Mouse (Mus musculus) embryonic facial prominence, embryonic 12.5 days (tissue): ENCODE measurements around the gene Fgf14. TPM values are rescaled to one million over a fixed set of nuclear protein-coding genes. Genes with fewer than 3 reads are reported as not detected.
"Not testable (repeated sequence)": the region's sequence is repeated elsewhere in the genome, so short reads cannot be mapped to it uniquely, and the experiment has no call there.

Source experiments
- ATAC-seq: fragments of 200-750 bp; cut with Nextera tagmentation; 2 replicates; pipeline ENCODE4 v1.8.0; 2017; ENCODE audit not compliant: insufficient number of reproducible peaks, insufficient read depth, low FRiP score, low TSS enrichment
- H3K27ac ChIP-seq: fragments of 300-500 bp; sonication (generic); 2 replicates; pipeline ENCODE4 v1.5.1; 2016; ENCODE audit warnings: mild to moderate bottlenecking
- H3K27me3 ChIP-seq: fragments of 300-500 bp; sonication (generic); 2 replicates; pipeline ENCODE4 v1.6.1; 2016; ENCODE audit warnings: mild to moderate bottlenecking, moderate library complexity
- H3K36me3 ChIP-seq: fragments of 300-500 bp; sonication (generic); 2 replicates; pipeline ENCODE4 v1.6.1; 2016; ENCODE audit warnings: mild to moderate bottlenecking
- H3K4me1 ChIP-seq: fragments of 300-500 bp; sonication (generic); 2 replicates; pipeline ENCODE4 v1.6.1; 2016
- H3K4me2 ChIP-seq: fragments of 300-500 bp; sonication (generic); replicated peaks from 2 replicates; pipeline ENCODE4 v1.6.1; 2016; ENCODE audit warnings: mild to moderate bottlenecking, moderate library complexity
- H3K4me3 ChIP-seq: fragments of 300-500 bp; sonication (generic); 2 replicates; pipeline ENCODE4 v1.5.1; 2016; ENCODE audit warnings: mild to moderate bottlenecking
- H3K9ac ChIP-seq: fragments of 300-500 bp; sonication (generic); 2 replicates; pipeline ENCODE4 v1.6.1; 2016; ENCODE audit warnings: mild to moderate bottlenecking, moderate library complexity
- H3K9me3 ChIP-seq: fragments of 300-500 bp; sonication (generic); 2 replicates; pipeline ENCODE4 v1.6.1; 2016; ENCODE audit warnings: mild to moderate bottlenecking, moderate library complexity
- WGBS: fragments of 180-500 bp; shearing (Covaris S2); methylation state at CpG from one replicate; pipeline ENCODE4 v1.1.7; 2016; 5-methylcytosine and 5-hydroxymethylcytosine counted together
- polyA plus RNA-seq: library from polyadenylated mRNA; unstranded; fragments of >200 nt; fragmentation: Nextera tagmentation; extraction: Ambion mirVana; gene quantifications from 2 replicates; pipeline ENCODE4 v1.2.1, GENCODE M21; 2016

The Fgf14 gene
- polyA plus RNA-seq, 1 experiment from 2014 or later: 2.0 TPM

DNA sequence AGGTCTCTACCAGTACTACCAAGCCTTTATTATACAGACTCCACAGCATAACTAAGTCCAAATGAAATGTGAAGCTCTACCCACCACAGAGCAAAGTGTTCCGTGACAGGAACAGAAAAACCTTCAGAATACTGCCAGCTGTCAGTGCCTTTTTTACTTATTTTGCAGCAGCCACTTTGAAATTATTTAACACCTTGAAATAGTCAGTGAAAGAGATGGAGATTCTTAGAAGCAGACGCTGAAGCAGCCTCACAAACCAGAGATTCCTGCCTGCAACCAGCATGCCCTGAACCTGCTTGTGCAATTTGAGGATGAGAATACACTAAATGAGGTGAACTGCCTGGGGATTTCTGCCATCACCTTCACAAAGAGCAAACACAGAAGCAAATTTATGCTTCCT is 206.0 kb downstream of the Fgf14 start:
- no peak for ATAC-seq
- WGBS: 79% methylated on average over 2 of the region's 2 CpGs
- Histone ChIP-seq H3K4me2 (no peak overlapping the region), H3K36me3 (no peaks in the 10 kb centered on the region), H3K9ac (no peak overlapping the region), H3K4me1 (no peaks in the 10 kb centered on the region), H3K4me3 (no peak overlapping the region), H3K27ac (no peak overlapping the region), H3K9me3 (no peaks in the 10 kb centered on the region), H3K27me3 (no peaks in the 10 kb centered on the region)

DNA sequence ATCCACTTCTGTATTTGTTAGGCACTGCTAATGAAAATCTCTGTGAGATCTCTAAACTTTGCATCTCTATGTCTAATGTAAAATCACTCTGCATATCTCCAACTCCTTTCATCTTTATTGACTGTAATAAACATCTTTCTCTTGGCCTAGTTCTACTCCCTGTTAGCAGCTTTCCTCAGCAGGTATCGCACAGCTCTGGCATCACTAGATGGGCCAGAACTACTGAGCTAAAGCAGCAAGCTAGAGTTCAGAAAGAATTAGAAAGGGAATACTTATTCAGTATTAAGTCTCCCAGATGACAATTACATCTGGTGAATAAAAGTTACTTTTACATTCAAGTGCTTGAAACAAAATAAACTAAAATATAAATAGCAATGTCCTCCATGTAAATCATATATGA is 221.8 kb downstream of the Fgf14 start:
- no peak overlapping the region for H3K27ac ChIP-seq
- H3K9ac ChIP-seq: no peak overlapping the region
- H3K36me3 ChIP-seq: no peaks in the 10 kb centered on the region
- no peak for ATAC-seq
- no peaks in the 10 kb centered on the region for H3K9me3 ChIP-seq
- no peaks in the 10 kb centered on the region for H3K27me3 ChIP-seq
- 93% methylated on average over 1 of the region's 1 CpGs for WGBS
- no peaks in the 10 kb centered on the region for H3K4me1 ChIP-seq
- no peak overlapping the region for H3K4me3 ChIP-seq
- H3K4me2 ChIP-seq: no peak overlapping the region

DNA sequence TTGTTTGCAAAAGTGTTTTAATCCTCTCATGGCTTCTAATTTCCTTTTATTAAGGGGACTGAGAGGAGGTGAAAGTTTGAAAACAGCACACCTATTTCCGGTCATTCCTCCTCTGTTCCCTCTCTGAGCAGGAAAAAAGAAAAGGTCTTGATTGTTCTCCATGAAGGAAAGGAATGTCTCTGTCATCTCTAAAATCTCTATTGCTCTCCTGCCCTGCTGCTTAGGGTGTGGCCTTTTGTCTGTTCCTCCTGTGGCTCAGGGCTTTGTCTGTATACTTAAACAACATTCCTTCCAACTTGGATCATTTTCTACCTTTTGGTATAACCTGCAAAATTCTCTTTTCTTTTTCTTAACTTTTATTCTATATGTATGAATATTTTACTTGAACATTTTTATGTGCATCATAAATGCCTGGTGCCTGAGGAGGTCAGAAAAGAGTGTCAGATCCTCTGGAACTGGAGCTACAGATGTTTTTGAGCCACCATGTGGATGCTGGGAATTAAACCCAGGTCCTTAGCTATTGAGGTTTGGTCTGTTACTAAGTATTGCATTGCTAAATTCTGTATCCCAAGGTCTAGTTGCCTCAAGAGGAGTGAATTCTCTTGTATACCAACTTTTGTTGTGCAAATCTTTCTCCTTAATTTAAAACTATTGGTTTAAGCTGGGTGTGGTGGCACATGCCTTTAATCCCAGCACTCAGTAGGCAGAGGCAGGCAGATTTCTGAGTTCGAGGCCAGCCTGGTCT is 230.7 kb downstream of the Fgf14 start:
- Histone ChIP-seq H3K27ac (no peak overlapping the region), H3K27me3 (no peaks in the 10 kb centered on the region), H3K4me2 (no peak overlapping the region), H3K9ac (no peak overlapping the region), H3K4me1 (no peaks in the 10 kb centered on the region), H3K36me3 (no peaks in the 10 kb centered on the region), H3K9me3 (no peaks in the 10 kb centered on the region), H3K4me3 (no peak overlapping the region)
- ATAC-seq: no peak
- WGBS: 72% methylated on average over 2 of the region's 2 CpGs

GRCm38 (mm10) chr14:124444831-124445230 is 232.1 kb downstream of the Fgf14 start:
- Histone ChIP-seq H3K27ac (no peak overlapping the region), H3K27me3 (no peaks in the 10 kb centered on the region), H3K36me3 (no peaks in the 10 kb centered on the region), H3K4me3 (no peak overlapping the region), H3K9ac (no peak overlapping the region), H3K4me1 (no peaks in the 10 kb centered on the region), H3K4me2 (no peak overlapping the region), H3K9me3 (no peaks in the 10 kb centered on the region)
- no peak for ATAC-seq

DNA sequence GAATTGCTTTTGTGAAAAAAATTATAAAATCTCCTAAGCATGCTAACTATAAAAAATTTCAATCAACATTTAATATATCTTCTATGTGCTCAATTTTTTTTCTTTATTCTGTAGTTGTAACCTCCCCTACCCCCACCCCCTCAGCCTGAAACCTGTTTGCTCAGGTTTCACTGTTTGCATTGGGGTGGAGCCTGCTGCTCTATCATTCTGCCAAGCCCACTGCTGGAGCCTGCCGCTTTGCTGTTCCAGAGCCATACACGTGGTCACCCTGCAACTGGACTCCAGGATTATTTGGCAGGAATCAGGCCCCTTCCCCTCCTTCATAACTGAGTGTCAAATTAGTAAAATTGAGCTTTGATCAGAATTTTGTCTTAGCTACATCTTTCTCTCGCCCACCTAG is 237.6 kb downstream of the Fgf14 start:
- not testable (repeated sequence) for ATAC-seq, H3K4me1 ChIP-seq, H3K9ac ChIP-seq, H3K9me3 ChIP-seq, H3K36me3 ChIP-seq, H3K27me3 ChIP-seq, H3K27ac ChIP-seq, H3K4me3 ChIP-seq, H3K4me2 ChIP-seq
- WGBS: 23% methylated on average over 3 of the region's 3 CpGs

DNA sequence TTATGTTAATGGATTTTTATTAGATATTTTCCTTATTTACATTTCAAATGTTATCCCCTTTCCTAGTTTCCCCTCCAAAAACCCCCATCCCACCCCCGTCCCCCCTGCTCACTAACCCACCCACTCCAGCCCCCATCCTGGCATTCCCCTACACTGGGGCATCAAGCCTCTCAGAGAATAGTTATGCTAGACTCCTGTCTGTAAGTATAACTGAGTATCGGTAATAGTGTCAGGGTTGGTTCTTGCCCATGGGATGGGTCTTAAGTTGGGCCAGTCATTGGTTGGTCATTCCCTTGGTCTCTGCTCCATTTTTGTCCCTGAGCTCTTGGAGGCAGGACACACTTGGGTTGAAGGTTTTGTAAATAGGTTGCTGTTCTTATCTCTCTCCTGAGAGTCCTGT is 265.0 kb downstream of the Fgf14 start:
- no peaks in the 10 kb centered on the region for H3K9me3 ChIP-seq
- no peak overlapping the region for H3K9ac ChIP-seq
- no peak overlapping the region for H3K27ac ChIP-seq
- H3K27me3 ChIP-seq: no peaks in the 10 kb centered on the region
- no peaks in the 10 kb centered on the region for H3K36me3 ChIP-seq
- H3K4me1 ChIP-seq: no peaks in the 10 kb centered on the region
- 83% methylated on average over 2 of the region's 2 CpGs for WGBS
- H3K4me3 ChIP-seq: no peak overlapping the region
- H3K4me2 ChIP-seq: no peak overlapping the region
- ATAC-seq: no peak

- no peak overlapping the region for H3K4me2 ChIP-seq
- H3K9ac ChIP-seq: no peak overlapping the region
- ATAC-seq: no peak
- H3K27me3 ChIP-seq: no peaks in the 10 kb centered on the region
- no peaks in the 10 kb centered on the region for H3K9me3 ChIP-seq
- no peak overlapping the region for H3K4me3 ChIP-seq
- H3K4me1 ChIP-seq: no peaks in the 10 kb centered on the region
- H3K27ac ChIP-seq: no peak overlapping the region
- WGBS: 0% methylated on average over 1 of the region's 1 CpGs
- no peaks in the 10 kb centered on the region for H3K36me3 ChIP-seq
Measured at GRCm38 (mm10) chr14:124410945-124411344, 266.0 kb downstream of the Fgf14 start.

DNA sequence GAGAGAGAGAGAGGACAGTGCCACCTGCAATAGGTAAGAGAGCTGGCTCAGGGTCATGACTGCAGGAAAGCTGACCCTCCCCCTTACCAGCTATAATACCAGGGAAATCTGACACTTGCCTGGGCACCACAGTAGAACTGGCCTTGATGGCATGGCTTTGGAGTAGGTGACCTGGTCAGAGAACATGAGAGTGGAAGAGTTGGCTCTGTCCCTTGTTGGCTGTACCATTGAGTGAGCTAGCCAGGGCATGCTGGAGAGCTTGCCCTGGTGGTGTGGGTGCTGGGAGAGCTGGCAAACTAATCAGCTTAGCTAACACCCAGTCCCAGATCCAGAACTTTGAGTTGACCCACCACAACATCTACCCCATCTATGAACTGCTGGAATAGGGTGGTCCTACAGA is 348.5 kb downstream of the Fgf14 start:
- ATAC-seq: no peak
- Histone ChIP-seq H3K4me1 (no peaks in the 10 kb centered on the region), H3K27ac (no peak overlapping the region), H3K4me2 (no peak overlapping the region), H3K27me3 (no peaks in the 10 kb centered on the region), H3K4me3 (no peak overlapping the region), H3K36me3 (no peaks in the 10 kb centered on the region), H3K9ac (no peak overlapping the region), H3K9me3 (no peaks in the 10 kb centered on the region)

DNA sequence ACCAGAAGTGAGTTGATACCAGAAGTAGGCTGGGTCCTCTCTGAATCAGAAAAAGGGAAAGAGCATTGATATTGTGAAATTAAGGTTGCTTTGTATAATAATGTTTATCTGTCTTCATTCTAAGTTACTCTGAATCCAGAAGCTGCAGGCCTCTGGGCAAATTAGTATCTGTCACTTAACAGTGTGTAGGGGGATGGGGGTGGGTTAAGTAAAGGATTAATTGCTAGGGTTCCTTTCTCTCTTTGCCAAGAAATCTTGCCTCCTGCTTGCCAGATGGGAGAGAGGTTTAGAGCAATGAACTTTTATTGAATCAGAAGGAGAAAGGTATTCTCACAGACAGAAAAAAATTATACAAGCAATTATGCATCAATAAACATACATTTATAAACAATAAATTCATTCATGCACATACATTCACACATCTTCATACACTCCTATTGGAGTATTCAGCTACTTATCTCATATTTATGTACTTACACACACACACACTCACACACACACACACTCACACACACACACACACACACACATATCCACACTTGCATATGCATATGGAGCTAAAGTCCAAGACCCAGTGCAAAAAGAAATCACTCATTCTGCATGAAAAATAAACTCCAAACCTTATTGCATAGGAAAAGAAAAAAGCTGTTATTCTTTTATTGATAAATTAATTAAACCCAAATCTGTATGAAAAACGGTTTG is 357.8 kb downstream of the Fgf14 start:
- ATAC-seq: no peak
- H3K27ac ChIP-seq: no peak overlapping the region
- no peaks in the 10 kb centered on the region for H3K9me3 ChIP-seq
- H3K9ac ChIP-seq: no peak overlapping the region
- no peaks in the 10 kb centered on the region for H3K36me3 ChIP-seq
- H3K4me1 ChIP-seq: no peaks in the 10 kb centered on the region
- no peak overlapping the region for H3K4me2 ChIP-seq
- WGBS: 42% methylated on average over 1 of the region's 1 CpGs
- no peaks in the 10 kb centered on the region for H3K27me3 ChIP-seq
- H3K4me3 ChIP-seq: no peak overlapping the region

DNA sequence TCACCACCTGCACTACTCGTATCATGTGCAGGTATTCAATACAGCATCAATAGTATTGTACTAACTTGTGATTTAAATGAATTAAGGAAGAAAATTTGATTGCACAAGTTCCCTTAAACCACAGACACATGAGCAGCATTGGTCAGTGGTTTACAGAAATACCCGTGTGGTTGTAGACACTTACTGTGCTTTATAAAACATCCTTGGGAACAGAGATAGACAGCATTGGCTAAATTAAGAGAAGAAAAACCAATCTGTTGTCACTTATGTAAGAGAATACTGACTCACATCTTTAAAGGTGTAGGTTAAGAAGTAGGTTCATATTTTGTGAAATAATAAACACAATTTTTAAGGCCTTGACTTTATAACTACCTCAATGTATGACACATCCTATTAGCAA is 361.4 kb downstream of the Fgf14 start:
- no peaks in the 10 kb centered on the region for H3K36me3 ChIP-seq
- H3K9me3 ChIP-seq: no peaks in the 10 kb centered on the region
- H3K27ac ChIP-seq: no peak overlapping the region
- H3K27me3 ChIP-seq: no peaks in the 10 kb centered on the region
- 82% methylated on average over 2 of the region's 2 CpGs for WGBS
- no peak overlapping the region for H3K4me3 ChIP-seq
- ATAC-seq: no peak
- H3K9ac ChIP-seq: no peak overlapping the region
- H3K4me1 ChIP-seq: no peaks in the 10 kb centered on the region
- H3K4me2 ChIP-seq: no peak overlapping the region

DNA sequence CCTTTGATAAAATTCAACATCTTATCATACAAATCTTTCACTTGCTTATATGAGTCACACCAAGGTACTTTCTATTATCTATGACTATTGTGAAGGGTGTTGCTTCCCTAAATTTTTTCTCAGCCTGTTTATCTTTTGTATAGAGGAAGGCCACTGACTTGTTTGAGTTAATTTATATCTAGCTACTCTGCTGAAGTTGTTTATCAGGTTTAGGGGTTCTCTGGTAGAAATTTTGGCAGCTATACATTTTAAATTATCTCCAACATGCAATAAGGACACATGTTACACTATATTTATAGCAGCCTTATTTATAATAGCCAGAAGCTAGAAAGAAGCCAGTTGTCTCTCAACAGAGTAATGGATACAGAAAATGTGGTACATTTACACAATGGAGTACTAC is 389.9 kb downstream of the Fgf14 start:
- Histone ChIP-seq H3K4me2 (no peak overlapping the region), H3K36me3 (no peaks in the 10 kb centered on the region), H3K4me1 (no peaks in the 10 kb centered on the region), H3K9me3 (no peaks in the 10 kb centered on the region), H3K27ac (no peak overlapping the region), H3K4me3 (no peak overlapping the region), H3K9ac (no peak overlapping the region), H3K27me3 (no peaks in the 10 kb centered on the region)
- ATAC-seq: no peak

GRCm38 (mm10) chr14:124278384-124278944 is 398.5 kb downstream of the Fgf14 start:
- Histone ChIP-seq H3K27ac (no peak overlapping the region), H3K4me1 (no peaks in the 10 kb centered on the region), H3K36me3 (no peaks in the 10 kb centered on the region), H3K4me2 (no peak overlapping the region), H3K27me3 (no peaks in the 10 kb centered on the region), H3K9me3 (no peaks in the 10 kb centered on the region), H3K9ac (no peak overlapping the region), H3K4me3 (no peak overlapping the region)
- no peak for ATAC-seq
